Mouse (Mus musculus) neural tube, embryonic 11.5 days (tissue): Measurements from ENCODE around the gene Pxk. TPM values are rescaled to one million over a fixed set of nuclear protein-coding genes. Genes with fewer than 3 reads are reported as not detected.

Experiments used
- ATAC-seq: fragments of 200-750 bp; cut with Nextera tagmentation; 2 replicates; pipeline ENCODE4 v1.8.0; 2017; ENCODE audit warnings: moderate number of reproducible peaks, mild to moderate bottlenecking, moderate TSS enrichment, moderate library complexity; ENCODE audit not compliant: insufficient read depth, low FRiP score, low TSS enrichment
- DNase-seq: peaks from one replicate; pipeline ENCODE4 v3.0.0-alpha.2; 2015; ENCODE audit warnings: low spot score
- H3K27ac ChIP-seq: fragments of 300-500 bp; sonication (generic); 2 replicates; pipeline ENCODE4 v1.5.1; 2014; ENCODE audit warnings: low read depth, mild to moderate bottlenecking, low read length
- H3K27me3 ChIP-seq: fragments of 300-500 bp; sonication (generic); 2 replicates; pipeline ENCODE4 v1.6.1; 2014; ENCODE audit warnings: mild to moderate bottlenecking, low read length, mixed read lengths; ENCODE audit not compliant: control insufficient read depth, insufficient read depth
- H3K36me3 ChIP-seq: fragments of 300-500 bp; sonication (generic); 2 replicates; pipeline ENCODE4 v1.6.1; 2014; ENCODE audit warnings: mild to moderate bottlenecking, low read length, moderate library complexity, mixed read lengths; ENCODE audit not compliant: control insufficient read depth, insufficient read depth
- H3K4me1 ChIP-seq: fragments of 300-500 bp; sonication (generic); 2 replicates; pipeline ENCODE4 v1.6.1; 2014; ENCODE audit warnings: low read length, mixed read lengths; ENCODE audit not compliant: control insufficient read depth, insufficient read depth
- H3K4me2 ChIP-seq: fragments of 300-500 bp; sonication (generic); 2 replicates; pipeline ENCODE4 v1.6.1; 2014; ENCODE audit warnings: low read depth, mild to moderate bottlenecking, moderate library complexity
- H3K4me3 ChIP-seq: fragments of 300-500 bp; sonication (generic); 2 replicates; pipeline ENCODE4 v1.5.1; 2014; ENCODE audit warnings: low read depth, low read length
- H3K9ac ChIP-seq: fragments of 300-500 bp; sonication (generic); 2 replicates; pipeline ENCODE4 v1.6.1; 2014; ENCODE audit warnings: mild to moderate bottlenecking, low read length
- H3K9me3 ChIP-seq: fragments of 300-500 bp; sonication (generic); 2 replicates; pipeline ENCODE4 v1.6.1; 2016; ENCODE audit warnings: low read length; ENCODE audit not compliant: control insufficient read depth
- WGBS: fragments of 180-500 bp; shearing (Covaris S2); extraction: QIAGEN DNeasy Blood & Tissue Kit; methylation state at CpG from one replicate; pipeline ENCODE4 v1.1.7; 2014; 5-methylcytosine and 5-hydroxymethylcytosine counted together
- polyA plus RNA-seq: library from polyadenylated mRNA; unstranded; fragments of >200 nt; fragmentation: Nextera tagmentation; extraction: Ambion mirVana; gene quantifications from 2 replicates; pipeline ENCODE4 v1.2.1, GENCODE M21; 2014

The Pxk gene
- polyA plus RNA-seq, 1 experiment from 2014 or later: 36.0 TPM

- DNase-seq: no peak
- ATAC-seq: no peak
These were observed 14.0 kb downstream of the Pxk start for GRCm38 (mm10) chr14:8112036-8112435.

DNA sequence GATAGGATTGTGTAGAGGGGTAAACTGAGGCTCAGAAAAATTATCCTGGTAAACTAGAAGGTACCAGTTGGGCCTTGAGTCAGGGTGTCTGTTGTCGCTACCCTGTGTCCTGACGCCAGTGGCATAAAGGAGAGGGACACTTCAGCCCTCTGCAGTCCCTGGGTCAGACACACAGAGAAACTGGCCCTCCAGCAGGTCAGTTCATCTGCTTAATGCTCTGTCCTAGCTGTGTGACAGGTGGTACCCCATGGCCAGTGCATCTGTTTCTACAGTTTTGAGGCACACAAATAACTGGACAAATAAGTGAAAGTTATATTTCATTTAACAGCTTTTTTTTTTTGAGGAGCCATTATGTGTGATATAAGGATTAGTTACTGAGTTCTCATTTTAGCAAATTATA is 15.6 kb downstream of the Pxk start:
- 86% methylated on average over 2 of the region's 2 CpGs for WGBS
- H3K4me2 ChIP-seq: no peak overlapping the region
- H3K4me3 ChIP-seq: no peak overlapping the region
- ATAC-seq (no peak), DNase-seq (no peak)
- H3K9me3 ChIP-seq: no peaks in the 10 kb centered on the region
- no peaks in the 10 kb centered on the region for H3K27me3 ChIP-seq
- H3K27ac ChIP-seq: no peak overlapping the region
- no peak overlapping the region for H3K9ac ChIP-seq
- no peaks in the 10 kb centered on the region for H3K36me3 ChIP-seq
- H3K4me1 ChIP-seq: no peaks in the 10 kb centered on the region

More at GRCm38 (mm10) chr14:8112036-8112435, 14.0 kb downstream of the Pxk start:
- Histone ChIP-seq H3K4me1 (no peaks in the 10 kb centered on the region), H3K9me3 (no peaks in the 10 kb centered on the region), H3K9ac (no peak overlapping the region), H3K36me3 (no peaks in the 10 kb centered on the region), H3K4me3 (no peak overlapping the region), H3K27me3 (no peaks in the 10 kb centered on the region), H3K27ac (no peak overlapping the region), H3K4me2 (no peak overlapping the region)
- WGBS: 92% methylated on average over 8 of the region's 8 CpGs

- no peak for DNase-seq
- WGBS: 62% methylated on average over 3 of the region's 3 CpGs
- Histone ChIP-seq H3K4me1 (no peaks in the 10 kb centered on the region), H3K4me3 (no peak overlapping the region), H3K9ac (no peak overlapping the region), H3K27ac (no peak overlapping the region), H3K27me3 (no peaks in the 10 kb centered on the region), H3K9me3 (no peaks in the 10 kb centered on the region), H3K36me3 (no peaks in the 10 kb centered on the region), H3K4me2 (no peak overlapping the region)
- no peak for ATAC-seq
These were observed 16.3 kb downstream of the Pxk start for GRCm38 (mm10) chr14:8114306-8114705.

- Histone ChIP-seq H3K27me3 (no peaks in the 10 kb centered on the region), H3K4me1 (no peaks in the 10 kb centered on the region), H3K9ac (no peak overlapping the region), H3K36me3 (no peaks in the 10 kb centered on the region), H3K27ac (no peak overlapping the region), H3K4me2 (no peak overlapping the region), H3K4me3 (no peak overlapping the region), H3K9me3 (no peaks in the 10 kb centered on the region)
- no peak for DNase-seq
- ATAC-seq: no peak
- 82% methylated on average over 1 of the region's 1 CpGs for WGBS
These were observed 16.7 kb downstream of the Pxk start for GRCm38 (mm10) chr14:8114756-8115155.

GRCm38 (mm10) chr14:8115772-8116171 is 17.8 kb downstream of the Pxk start:
- no peaks in the 10 kb centered on the region for H3K27me3 ChIP-seq
- WGBS: 80% methylated on average over 4 of the region's 4 CpGs
- ATAC-seq (no peak), DNase-seq (no peak)
- H3K27ac ChIP-seq: no peak overlapping the region
- no peaks in the 10 kb centered on the region for H3K36me3 ChIP-seq
- H3K4me1 ChIP-seq: no peaks in the 10 kb centered on the region
- H3K4me2 ChIP-seq: no peak overlapping the region
- no peaks in the 10 kb centered on the region for H3K9me3 ChIP-seq
- no peak overlapping the region for H3K9ac ChIP-seq
- H3K4me3 ChIP-seq: no peak overlapping the region

- Histone ChIP-seq H3K4me2 (no peak overlapping the region), H3K36me3 (no peaks in the 10 kb centered on the region), H3K4me1 (no peaks in the 10 kb centered on the region), H3K9me3 (no peaks in the 10 kb centered on the region), H3K27me3 (no peaks in the 10 kb centered on the region), H3K4me3 (no peak overlapping the region), H3K9ac (no peak overlapping the region), H3K27ac (no peak overlapping the region)
- no peak for ATAC-seq
- no peak for DNase-seq
- 79% methylated on average over 2 of the region's 2 CpGs for WGBS
These were observed 19.4 kb downstream of the Pxk start for GRCm38 (mm10) chr14:8117371-8117770.

GRCm38 (mm10) chr14:8119454-8119853 is 21.4 kb downstream of the Pxk start:
- H3K9me3 ChIP-seq: no peaks in the 10 kb centered on the region
- H3K4me1 ChIP-seq: no peaks in the 10 kb centered on the region
- no peaks in the 10 kb centered on the region for H3K36me3 ChIP-seq
- H3K9ac ChIP-seq: no peak overlapping the region
- no peak overlapping the region for H3K4me2 ChIP-seq
- DNase-seq: no peak
- H3K27me3 ChIP-seq: no peaks in the 10 kb centered on the region
- 88% methylated on average over 5 of the region's 5 CpGs for WGBS
- H3K27ac ChIP-seq: no peak overlapping the region
- ATAC-seq: no peak
- H3K4me3 ChIP-seq: no peak overlapping the region

DNA sequence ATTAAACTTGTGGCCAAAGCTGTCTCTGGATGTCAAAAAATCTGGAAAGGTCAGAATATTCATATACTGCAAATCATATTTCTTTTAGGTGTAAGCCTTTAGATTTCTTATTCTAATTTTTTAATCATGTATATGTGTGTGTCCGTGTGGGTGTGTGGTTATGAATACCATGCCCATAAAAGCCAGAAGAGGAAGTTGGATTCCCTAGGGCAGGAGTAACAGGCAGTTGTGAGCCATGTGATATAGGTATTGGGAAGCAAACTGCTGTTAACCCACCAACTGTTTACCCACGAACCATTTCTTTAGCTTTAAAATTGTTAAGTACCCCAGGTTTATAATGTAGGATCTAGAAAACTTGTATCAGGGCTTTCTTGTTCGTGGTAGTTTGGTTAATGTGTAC is 21.9 kb downstream of the Pxk start:
- 84% methylated on average over 3 of the region's 3 CpGs for WGBS
- H3K9ac ChIP-seq: no peak overlapping the region

DNA sequence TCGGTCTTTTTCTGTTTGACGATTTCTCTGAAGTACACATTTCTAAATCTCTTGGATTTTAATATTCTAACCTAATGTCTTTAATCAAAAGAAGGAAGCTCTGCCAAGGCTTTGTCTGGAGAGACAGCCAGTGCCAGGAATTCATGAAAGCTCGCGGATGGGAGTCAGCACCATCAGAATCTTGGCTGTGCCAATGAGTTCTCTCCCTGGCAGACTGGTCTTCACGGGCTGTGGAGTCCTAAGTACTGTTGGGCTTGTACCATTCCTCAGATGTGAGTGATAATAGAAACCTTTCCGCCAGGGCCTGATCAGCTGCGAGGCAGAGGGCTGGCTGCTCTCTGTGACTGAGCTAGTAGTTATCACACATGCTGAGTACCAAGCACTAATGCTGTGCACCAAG is 25.1 kb downstream of the Pxk start:
- ATAC-seq: no peak
- WGBS: 91% methylated on average over 7 of the region's 7 CpGs
- Histone ChIP-seq H3K4me3 (no peak overlapping the region), H3K27me3 (no peaks in the 10 kb centered on the region), H3K27ac (no peak overlapping the region), H3K9me3 (no peaks in the 10 kb centered on the region), H3K4me1 (no peaks in the 10 kb centered on the region), H3K4me2 (no peak overlapping the region), H3K36me3 (no peaks in the 10 kb centered on the region), H3K9ac (no peak overlapping the region)
- DNase-seq: no peak

More for the DNA sequence above, 21.9 kb downstream of the Pxk start:
- Histone ChIP-seq H3K27ac (no peak overlapping the region), H3K4me3 (no peak overlapping the region), H3K9me3 (no peaks in the 10 kb centered on the region), H3K27me3 (no peaks in the 10 kb centered on the region), H3K4me2 (no peak overlapping the region), H3K4me1 (no peaks in the 10 kb centered on the region), H3K36me3 (no peaks in the 10 kb centered on the region)
- DNase-seq: no peak
- no peak for ATAC-seq
